8 mouse cellular contexts compared by ENCODE assay signal in the genomic region with DNA sequence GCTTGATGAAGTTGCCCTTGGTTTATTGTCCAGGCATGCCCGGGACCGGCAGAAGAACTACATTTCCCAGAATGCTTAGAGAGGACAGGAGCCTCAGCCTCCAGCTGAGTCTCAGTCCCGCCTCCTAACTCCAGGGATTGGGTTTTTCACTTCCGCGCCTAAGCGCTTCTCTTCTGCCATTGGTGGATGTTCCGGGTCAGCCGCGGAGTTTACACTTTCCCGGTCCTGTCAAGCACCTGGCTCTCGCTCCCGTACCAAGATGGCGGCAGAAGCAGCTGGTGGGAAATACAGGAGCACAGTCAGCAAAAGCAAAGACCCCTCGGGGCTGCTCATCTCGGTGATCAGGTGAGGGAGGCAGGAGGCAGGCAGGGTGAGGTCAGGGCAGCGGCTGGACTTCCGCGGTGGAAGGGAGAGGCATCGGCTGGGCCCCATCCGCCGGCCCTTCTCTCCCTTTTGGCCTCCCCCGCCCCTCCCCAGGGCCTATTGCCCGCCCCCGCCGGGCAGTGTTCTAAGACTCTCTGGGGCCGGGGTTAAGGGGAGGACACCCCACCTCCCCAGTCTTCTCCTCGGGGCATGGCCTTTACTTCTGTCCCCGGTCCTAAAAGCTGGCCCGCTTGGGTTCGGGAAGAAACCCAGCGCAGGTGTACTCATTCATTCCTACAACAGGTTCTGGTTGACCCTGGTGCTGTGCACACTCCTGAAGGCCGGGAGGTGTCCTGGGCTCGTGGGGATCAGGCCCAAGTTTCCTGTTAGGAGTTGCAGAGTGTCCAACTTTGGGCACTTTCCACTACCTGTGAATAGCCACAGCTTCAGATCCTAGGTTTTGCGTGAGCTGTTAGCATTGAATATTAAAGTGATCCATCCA. TPM values are rescaled to one million over a fixed set of nuclear protein-coding genes. Genes with fewer than 3 reads are reported as not detected.
DNase-seq lines count a peak whose midpoint lies in the region; ATAC-seq lines count a peak whose summit lies in the region.

A gene (plus strand): TSS at position 192 of the 865 bp plus-strand sequence.

- 3% methylated on average over 29 of the region's 34 CpGs for WGBS in forebrain, embryonic 14.5 days
- under 1% methylated on average over 30 of the region's 34 CpGs for WGBS in neural tube, embryonic 15.5 days

- peak within 1 kb of the TSS; percentile 56 for H3K4me2 ChIP-seq in forebrain, embryonic 14.5 days (ENCODE audit: low read length)
- H3K4me2 ChIP-seq in neural tube, embryonic 15.5 days = peak within 1 kb of the TSS; percentile 81

- intact Hi-C loops in heart, postnatal 14 days (cut with DNase I) = no loop called here

- DNase-seq in ES-CJ7 (ENCODE audit: low read depth, low spot score) = peak; percentile 98
- peak; percentile 93 for DNase-seq in cerebellum, adult 11 months
- DNase-seq in forebrain, embryonic 14.5 days (ENCODE audit: low spot score) = peak; percentile 99
- DNase-seq in heart, postnatal 14 days = peak; percentile 91 to 92
- peak; percentile 97 for DNase-seq in layer of hippocampus, adult 11-12 months (ENCODE audit: low spot score)
- peak; percentile 98 for DNase-seq in lung, adult 18-20 months
- peak; percentile 97 for DNase-seq in testis, postnatal 14 days (ENCODE audit: low spot score)

- H3K4me1 ChIP-seq in forebrain, embryonic 14.5 days (ENCODE audit: control insufficient read depth, insufficient read depth, low read length) = peaks cover 11% of the 10 kb centered on the region
- peaks cover 15% of the 10 kb centered on the region for H3K4me1 ChIP-seq in neural tube, embryonic 15.5 days

- peak within 1 kb of the TSS; percentile 89 for H3K9ac ChIP-seq in forebrain, embryonic 14.5 days (ENCODE audit: low read length)
- H3K9ac ChIP-seq in neural tube, embryonic 15.5 days (replicated peaks) = peak within 1 kb of the TSS; percentile 92

- peak within 1 kb of the TSS; percentile 67 for H3K27ac ChIP-seq in forebrain, embryonic 14.5 days (ENCODE audit: low read depth, low read length)
- H3K27ac ChIP-seq in neural tube, embryonic 15.5 days (replicated peaks) = peak within 1 kb of the TSS; percentile 74

- ATAC-seq in forebrain, embryonic 14.5 days = peak; percentile 100
- ATAC-seq in neural tube, embryonic 15.5 days (ENCODE audit: low FRiP score) = peak; percentile 100

- H3K36me3 ChIP-seq in forebrain, embryonic 14.5 days (ENCODE audit: control insufficient read depth, insufficient read depth, low read length) = no peaks in the 10 kb centered on the region
- H3K36me3 ChIP-seq in neural tube, embryonic 15.5 days = no peaks in the 10 kb centered on the region

- H3K4me3 ChIP-seq in forebrain, embryonic 14.5 days (ENCODE audit: low read depth, low read length) = peak within 1 kb of the TSS; percentile 87
- peak within 1 kb of the TSS; percentile 85 for H3K4me3 ChIP-seq in neural tube, embryonic 15.5 days (replicated peaks)

- no peaks in the 10 kb centered on the region for H3K9me3 ChIP-seq in forebrain, embryonic 14.5 days (replicated peaks; ENCODE audit: control insufficient read depth, low read length)
- no peaks in the 10 kb centered on the region for H3K9me3 ChIP-seq in neural tube, embryonic 15.5 days (replicated peaks)

- H3K27me3 ChIP-seq in forebrain, embryonic 14.5 days (replicated peaks; ENCODE audit: control insufficient read depth, insufficient read depth, low read length) = no peaks in the 10 kb centered on the region
- no peaks in the 10 kb centered on the region for H3K27me3 ChIP-seq in neural tube, embryonic 15.5 days (replicated peaks)

RNA-seq across cellular contexts. Expression of the gene that starts here (rescaled TPM):
- polyA plus RNA-seq in forebrain, embryonic 14.5 days (2014; fragmentation: Nextera tagmentation; extraction: Ambion mirVana) = 35.8 and 42.6 TPM in 2 replicates
- total RNA-seq in heart, postnatal 14 days (2021) = 10 to 100 TPM; 41.7 to 41.8 TPM
- polyA plus RNA-seq in neural tube, embryonic 15.5 days (2015; fragmentation: Nextera tagmentation; extraction: Ambion mirVana) = 38.8 and 40.7 TPM in 2 replicates

Comparison
In these comparisons a context has a peak if more than half of its experiments do, and no peak if none do; other contexts are left out.
1. Peak in every context shown above with its lines: DNase-seq, ATAC-seq, H3K4me3 ChIP-seq and H3K27ac ChIP-seq.